Mouse (Mus musculus) retina, postnatal 1 day (tissue): ENCODE measurements at regions not wholly inside any gene's neighbourhood (a gene's known extent, or its start where the extent isn't known, plus 50 kb on each side); places are given as distances from the start of the nearest gene placed in this dataset.
A peak's percentile ranks its signal among the peaks of the same experiment; 100 is the strongest.

Experiments used
- DNase-seq: peaks from one replicate; pipeline ENCODE4 v3.0.0-alpha.2; 2012

DNA sequence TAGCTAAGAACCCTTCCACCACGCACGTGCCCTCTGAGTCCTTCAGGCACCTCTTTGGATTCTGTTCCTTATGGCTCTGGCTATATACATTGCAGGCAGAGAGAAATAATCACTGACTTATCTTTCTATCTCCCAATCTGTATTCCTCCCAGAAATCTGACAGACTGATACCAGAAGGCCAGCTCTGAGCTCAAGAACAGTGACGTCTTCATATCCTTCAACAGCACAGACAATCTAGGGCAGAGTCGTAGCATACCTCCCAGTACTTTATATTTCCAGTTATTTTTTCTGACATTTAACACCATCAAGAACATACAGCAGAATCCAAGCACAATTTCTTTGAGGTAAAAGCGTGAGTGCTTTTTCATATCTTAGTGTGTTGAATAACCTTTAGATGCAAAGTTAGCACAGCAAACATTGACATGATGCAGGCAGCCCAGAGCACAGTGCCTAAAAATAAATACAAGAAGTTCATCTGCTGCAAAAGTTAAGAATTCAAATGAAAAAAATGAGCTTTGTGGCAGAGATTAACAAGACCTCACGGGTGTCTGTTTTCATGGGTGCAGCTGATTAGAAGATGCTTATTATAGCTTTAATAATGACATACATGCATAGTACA lies 358.1 kb upstream of the Satb1 start:
- DNase-seq, result no peak

DNA sequence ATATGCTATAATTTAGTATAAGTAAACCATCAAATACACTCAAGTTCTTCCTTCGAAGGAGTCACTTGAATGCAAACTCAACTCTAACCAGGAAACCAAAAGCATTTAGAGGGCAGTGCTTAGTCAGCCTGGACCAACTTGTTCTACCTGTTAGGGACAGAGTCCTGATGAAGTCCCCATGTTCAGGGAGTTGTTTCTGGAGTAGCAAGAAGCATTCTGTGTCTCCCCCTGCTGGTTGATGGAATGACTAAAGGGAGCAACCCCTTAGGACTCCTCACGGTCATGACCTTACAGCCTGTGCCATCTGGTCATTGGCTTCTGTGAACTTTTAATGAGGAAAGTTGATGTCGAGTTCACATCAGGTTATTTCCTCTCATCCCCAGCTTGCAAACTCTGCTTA lies 349.6 kb upstream of the Satb1 start:
- DNase-seq, result peak; percentile 42

DNA sequence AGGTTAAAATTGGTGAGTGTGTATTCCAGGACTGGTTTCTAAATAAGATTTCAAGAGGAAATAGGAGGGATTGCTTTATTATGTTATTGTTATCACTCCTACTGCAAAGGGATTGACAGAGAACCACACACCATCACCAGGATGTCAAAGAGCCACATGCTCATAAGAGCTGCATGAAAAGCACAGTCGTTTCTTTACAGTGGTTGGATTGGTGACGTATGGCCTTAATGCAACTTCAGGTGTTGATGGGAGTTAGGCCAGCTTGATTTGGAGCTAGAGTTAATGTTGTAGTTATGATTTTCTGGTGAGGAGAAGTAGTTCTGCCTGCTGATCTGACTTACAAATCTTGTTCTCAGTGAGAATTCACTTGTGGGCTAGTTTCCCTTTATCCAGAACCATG lies 344.9 kb upstream of the Satb1 start:
- no peak for DNase-seq

DNA sequence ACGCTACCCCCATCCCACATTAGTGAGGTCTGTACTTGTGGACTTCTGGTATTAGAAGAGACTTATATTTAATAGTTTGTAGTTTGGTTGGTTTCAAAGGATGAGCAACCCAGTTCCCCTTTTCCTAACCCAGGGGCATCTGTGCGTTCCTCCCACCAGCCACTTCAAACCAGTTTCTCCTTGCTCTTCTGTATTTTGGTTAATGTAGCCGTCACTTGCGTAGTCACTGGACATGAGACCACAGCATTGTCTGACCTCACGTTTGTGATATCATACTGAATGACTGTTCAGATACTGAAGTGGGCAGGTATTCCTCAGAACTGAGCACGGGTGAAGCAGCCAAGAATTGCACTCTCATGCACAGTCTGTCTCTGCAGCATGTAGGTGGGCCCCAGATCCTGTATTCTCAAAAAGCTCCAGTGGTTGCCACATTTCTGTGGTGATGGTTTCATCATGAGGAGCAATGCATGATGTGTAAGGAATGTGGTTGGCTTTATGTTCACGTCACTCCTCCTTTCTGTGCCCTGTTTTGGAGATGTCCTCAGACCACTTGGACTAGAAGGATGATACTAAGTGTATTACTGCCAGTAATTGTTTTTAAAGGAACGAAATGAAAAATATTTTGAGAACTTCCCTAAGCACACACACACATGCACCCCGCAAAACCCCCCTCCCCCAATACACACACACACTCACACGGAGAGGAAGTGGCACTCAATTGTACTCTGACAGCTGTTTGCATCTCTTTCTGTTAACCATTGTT lies 335.2 kb upstream of the Satb1 start:
- DNase-seq, result no peak

DNA sequence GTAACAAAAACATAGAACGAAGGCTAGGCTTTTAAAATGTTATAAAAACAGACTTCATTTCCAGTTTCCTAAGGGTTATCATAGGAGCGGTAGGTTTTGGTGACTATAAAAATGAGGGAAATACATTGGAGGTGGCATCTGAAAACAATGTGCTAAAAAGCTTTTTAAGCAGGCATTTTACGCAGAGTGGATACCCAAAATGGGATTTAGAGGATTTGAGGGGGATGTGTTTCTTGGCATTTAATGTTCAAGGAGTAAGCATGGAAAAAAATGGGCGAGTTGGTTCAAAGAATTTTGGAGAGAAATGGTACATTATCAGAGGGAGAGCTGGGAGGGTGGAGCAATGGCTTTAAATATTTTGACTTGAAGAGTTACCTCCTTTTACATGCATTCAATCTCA lies 334.6 kb upstream of the Satb1 start:
- DNase-seq, result no peak

DNA sequence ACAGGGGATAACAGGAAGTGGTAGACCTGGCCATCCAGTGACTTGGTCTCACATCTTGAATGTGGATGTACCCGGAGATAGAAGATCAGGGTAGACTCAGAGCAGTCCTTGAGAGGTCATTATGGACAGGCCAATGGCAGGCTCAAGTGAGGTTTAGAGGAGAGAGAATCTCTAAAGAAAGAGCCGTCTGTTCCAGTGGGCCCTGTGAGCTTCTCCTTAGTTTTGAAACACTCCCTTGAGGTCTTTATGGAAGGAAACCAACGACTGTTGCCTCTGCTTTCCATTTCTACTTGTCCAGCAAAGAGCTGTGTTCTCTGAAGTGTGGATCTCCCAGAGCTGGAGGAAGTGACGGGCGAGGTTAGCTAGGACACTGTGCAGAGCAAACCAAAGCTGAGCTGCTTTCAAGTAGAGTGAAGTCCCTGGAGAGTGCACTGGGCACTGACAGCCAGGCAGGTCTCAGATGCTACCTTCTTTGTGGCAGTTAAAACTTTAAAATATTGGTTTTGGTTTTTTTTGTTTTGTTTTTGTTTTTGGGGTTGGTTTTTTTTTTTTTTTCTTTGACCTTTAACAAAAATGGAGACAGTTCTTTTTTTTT lies 332.9 kb upstream of the Satb1 start:
- no peak for DNase-seq

DNA sequence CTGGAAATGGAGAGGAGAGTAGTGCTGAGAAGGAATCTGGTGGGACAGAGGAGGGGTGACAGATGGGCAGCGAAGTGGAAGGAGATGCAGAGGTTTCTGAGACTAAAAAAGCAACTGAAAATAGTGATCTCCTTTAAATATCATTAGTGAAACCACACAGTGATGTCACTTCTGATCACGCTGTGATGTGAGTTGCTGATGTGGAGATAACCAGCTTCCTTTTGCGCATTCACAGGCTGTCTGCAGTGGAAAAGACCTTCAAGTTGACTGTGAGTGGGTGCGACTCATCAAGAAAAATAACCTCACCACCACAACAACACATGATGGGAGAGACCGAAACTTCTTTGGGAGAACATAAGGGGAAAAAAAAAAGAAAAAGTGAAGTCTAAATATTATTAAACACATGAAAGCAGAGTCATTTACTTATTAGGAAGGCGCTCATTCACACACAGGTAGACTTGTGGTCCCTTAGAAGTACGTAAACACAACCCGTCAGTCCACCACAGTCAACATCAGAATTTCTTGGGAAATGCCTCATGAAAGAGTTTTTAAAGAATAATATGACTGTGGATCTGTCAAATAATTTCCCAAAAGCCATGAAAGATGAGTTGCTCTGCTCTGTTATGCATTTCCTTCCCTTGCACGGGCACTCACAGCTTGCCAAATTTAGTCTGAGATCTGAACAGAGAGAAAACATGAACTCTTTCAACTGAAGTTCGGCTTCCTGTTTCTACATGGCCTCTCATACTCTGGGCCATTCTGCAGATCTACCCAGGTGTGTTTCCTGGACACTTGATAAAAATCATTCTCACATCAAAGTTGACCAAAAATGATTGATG lies 329.7 kb upstream of the Satb1 start:
- DNase-seq, result no peak

DNA sequence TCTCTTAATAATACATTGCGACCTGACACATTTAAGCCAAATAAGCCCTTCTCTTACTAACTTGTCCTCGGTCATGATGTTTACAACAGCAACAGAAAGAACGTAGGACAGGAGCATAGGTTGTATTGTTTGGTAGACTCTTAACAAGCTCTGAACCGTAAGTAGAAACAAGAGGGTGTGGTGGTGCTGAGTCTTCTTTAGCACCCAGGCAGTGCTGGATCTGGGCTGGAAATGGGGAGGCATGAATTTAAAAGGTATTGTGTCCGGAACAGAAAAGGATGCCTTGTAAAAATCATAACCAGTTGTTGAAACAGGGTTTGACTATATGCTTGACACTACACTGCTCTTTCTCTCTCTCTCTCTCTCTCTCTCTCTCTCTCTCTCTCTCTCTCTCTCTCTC lies 317.4 kb upstream of the Satb1 start:
- DNase-seq, result no peak

DNA sequence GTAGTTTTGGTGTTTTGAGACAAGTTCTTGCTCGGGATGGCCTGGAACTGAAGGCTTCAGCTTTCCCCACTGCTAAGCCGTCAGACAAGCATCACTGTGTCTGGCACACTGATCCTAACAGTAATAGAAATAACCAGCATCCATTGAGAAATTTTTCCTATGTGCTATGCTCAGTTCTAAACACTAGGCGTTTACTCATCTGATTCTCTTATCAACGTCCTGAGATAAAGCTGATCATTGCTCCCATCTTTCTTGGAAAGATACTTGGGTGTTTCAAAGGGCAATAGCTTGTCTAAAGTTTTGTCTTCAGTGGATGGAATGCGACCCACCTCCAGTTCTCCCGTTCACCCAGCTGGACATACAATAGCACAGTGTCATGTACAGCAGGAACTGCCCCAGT lies 316.7 kb upstream of the Satb1 start:
- DNase-seq, result no peak

DNA sequence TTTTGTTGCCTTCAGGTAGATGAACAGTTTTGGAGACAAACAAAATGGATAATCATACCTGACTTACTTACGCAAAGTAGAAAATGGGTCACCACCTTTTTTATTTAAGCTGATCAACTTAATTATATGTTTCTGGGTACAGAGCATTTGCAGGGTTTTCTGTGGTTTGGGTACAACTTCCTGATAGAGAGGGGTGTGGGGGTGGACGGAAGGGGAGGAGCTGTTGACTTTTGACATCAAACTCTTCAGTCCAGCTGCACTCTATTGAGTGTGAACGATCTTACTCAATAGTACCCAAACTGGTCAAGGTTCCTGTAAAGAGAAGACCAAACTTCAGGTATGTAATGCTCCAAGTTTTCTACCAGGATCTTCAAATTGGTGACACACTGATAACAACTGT lies 316.0 kb upstream of the Satb1 start:
- DNase-seq, result no peak

DNA sequence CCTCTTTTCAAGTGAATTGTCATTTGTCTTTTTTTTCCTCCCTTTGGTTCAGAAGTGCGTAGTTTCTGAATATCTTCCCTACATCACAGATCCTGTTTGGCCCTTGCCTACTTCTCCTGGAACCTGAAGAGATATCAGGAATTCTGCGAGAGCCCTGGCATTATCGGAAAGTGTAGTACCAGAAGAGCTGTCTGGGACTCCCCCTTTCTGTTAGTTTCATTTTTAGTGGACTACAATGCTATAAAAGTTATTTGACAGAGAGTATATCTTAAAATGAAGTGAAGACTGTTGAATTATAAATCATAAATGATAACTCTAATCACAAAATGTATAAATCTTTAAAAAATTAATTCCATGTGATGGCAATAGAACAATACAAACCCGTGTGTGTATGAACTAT lies 270.8 kb upstream of the Satb1 start:
- no peak for DNase-seq

DNA sequence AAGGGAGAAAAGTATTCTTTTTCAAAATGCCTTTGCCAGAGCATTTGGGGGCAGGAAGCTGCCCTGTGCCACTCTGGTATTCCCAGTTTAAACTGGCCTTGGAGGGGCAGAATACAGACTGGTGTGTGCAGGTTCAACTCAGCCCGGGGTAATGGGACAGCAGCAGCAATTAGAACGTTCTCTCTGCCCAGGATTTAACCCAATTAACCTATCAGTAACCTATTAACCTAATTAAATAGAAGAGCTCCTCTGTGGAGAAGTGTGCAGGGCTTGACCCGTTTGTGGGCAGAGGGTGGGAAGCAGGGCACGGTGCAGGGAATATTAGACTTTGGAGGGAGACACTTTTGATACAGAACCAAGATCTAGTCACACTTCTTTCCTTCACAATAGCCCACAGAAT lies 252.7 kb upstream of the Satb1 start:
- peak; percentile 24 for DNase-seq

DNA sequence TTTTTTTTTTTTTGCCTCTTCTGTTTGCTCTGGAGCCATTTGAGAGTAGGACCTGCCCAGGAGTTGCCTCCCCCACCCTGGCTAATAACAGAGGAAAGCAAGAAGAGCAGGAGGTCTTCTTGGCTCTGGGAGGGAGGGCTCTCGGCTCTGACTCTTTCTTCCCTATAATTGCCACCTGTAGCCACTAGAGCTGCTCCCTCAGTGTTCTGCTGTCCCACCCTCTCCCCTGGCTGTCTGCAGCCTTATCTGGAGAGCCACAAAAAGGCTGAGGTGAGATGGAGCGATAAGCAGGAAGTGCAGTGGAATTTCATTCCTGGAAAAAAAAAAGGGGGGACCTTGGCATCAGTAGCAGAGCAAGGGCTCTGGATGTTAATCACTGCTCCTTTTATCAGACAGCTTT lies 251.4 kb upstream of the Satb1 start:
- no peak for DNase-seq

DNA sequence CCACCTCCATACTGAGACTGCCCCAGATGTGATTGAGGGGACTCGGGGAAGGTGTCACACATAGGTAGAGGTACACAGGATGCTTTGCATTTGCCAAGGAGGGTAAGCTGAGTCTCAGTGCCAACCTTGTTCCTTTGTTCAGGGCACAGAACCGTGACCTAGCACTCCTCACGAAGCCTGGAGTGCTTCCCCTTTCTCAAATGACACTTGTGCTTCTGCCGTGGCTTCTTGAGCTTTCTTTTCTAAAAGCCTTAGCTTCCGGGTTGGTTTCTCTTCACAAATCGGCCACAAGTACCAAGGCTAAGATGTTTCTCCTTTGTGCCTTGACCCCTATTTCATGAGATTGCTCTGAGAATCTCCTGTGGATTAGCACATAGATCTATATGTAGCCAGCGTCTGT lies 246.2 kb upstream of the Satb1 start:
- DNase-seq, result no peak

DNA sequence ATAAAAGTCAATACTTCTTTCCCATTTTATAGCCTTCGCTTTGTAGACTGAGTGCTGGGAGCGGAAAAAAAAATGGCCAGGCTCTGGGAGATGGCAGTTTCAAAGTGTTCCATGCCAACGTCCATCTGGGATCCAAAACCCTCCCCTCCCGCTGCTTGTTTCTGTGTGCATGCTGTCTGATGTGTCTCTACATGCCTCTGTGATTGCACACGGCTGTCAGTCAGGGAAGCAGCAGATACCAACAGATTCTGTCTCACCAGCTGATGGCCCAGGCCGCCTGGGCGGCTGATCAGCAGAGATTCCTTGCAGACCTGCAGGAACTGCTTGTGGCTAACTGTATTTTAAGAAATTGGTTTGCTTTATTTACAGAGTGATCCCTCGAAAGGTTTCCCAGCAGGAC lies 245.4 kb upstream of the Satb1 start:
- peak; percentile 1 for DNase-seq

DNA sequence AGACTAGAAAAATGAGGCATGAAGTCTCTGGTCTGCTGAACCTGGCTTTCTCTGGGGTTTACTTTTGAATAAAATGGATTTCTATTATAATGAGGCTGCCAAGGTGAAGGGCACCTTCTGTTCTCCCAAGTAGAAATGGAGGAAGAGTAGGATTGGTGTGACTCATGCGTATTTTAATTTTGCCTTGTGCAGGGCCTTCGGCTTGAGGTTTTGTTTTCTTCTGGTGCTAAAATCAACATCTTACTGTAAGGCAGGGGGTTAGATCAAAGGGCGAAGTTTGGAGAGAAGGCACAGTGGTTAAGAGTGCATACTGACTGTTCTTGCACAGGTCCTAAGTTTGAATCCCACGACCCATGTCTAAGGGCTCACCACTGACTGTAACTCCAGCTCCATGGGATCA lies 244.9 kb upstream of the Satb1 start:
- no peak for DNase-seq

DNA sequence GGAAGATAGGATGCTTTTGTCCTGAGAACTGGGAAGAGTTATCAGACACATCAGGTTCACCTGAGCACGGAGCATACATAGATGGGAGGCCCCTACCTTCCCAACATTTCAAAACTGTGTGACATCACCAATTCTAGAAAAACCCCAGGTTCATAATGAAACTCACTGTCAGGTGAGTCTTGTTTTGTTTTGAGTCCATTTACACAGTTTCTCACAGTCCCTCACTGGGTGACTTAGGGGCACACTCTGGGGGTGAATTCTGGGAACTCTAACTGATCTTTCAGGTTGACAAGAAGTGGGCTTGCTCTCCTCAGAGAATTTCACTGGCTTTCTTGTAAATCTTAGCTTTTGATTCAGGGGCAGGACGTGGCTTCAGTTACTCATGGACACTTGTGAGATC lies 243.7 kb upstream of the Satb1 start:
- no peak for DNase-seq

DNA sequence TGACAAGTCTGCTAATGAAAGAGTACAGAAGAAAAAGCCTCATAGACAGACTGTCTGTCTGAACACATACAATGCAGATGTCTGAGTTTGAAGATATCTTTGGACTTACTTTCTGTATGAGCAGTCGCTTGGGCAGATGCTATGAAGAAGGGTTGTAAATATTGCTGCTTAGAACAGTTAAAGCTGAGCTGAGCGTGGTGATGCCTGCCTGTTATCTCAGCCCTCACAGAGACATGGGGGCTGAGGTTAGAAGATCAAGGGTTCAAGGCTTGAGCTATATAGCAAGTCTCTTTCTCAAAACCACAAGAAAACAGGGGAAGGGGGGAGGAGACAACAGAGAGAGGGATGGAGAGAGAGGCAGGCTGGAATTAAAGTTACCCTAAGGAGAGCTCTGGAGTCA lies 234.6 kb upstream of the Satb1 start:
- no peak for DNase-seq

DNA sequence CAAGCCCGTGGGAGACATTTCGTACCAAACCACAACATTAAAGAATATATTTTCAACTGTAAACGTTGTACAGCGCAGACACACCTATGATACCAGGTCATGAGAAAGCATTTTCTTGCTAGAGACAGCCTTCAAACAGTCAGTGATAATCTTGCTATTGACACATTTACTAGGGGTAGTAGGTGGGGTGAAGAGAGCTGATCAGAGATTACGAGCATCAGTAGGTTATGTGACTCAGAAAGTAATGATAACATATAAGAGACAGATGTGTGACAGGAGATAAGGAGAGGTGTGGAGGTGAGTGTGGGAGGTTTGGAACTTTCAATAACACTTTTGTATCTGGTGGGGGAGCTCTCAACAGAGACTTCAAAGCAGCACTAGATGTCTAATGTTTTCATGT lies 231.5 kb upstream of the Satb1 start:
- no peak for DNase-seq

DNA sequence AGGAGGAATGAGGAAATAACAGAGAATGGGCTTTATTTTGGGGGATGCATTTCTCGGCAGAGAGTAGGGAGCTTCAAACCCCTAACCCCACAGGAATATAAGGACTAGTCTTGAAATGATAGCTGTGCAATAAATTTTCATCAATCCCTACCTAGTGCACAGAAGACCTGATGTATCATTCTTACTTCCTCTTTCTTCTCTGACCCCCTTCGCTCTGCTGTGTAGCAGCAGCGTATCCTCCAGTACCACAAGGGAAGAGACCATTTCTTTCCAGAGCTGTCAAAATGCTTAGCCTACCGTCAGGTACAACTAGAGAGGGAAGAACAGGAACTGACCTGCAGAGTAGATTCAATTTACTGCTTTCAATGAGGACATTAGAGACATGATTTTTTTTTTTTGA lies 230.0 kb upstream of the Satb1 start:
- no peak for DNase-seq

DNA sequence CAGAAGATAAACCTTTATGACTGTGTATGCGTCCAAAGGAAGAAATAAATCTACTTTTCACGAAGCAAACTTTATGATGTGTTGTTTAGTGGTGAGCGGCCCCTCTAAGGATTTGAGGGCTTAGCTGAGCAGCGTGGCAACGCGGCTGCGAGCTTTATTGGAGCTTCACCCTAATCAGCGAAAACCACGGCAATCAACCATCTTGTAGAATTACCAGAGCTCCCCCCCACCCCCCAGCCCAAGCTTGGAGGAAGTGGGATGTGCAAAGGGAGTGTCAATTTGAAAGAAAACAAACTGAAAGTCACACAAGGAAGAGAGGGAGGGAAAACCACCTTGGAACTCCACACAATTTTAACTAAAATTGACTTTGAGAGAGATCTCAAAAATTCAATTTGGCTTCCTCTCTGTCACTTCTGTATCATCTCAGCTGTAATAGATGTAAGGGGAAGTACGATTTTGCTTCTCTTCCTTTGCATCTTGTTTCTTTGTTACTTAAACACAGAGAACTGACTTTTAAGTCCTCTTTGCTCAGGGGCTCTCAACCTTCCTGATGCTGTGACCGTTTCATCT lies 229.1 kb upstream of the Satb1 start:
- DNase-seq, result no peak

DNA sequence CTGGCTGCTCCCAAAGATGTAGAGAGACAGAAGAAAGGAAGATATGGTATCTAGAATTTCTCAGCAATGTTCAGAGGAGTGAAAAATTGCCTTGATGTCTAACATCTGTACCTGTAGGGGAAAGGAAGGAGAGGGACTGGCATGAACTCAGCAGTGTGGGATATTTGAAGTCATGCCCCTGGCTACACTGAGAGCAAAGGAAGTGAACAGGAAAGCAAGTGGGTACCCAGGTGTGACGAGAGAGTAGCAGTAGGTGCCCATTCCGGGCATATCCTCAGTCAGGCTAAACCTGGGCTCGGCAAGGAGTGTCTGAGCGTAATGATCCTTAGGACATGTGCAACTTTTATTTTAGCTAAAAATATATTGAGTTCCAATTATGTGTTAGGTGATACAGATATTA lies 203.4 kb upstream of the Satb1 start:
- no peak for DNase-seq

DNA sequence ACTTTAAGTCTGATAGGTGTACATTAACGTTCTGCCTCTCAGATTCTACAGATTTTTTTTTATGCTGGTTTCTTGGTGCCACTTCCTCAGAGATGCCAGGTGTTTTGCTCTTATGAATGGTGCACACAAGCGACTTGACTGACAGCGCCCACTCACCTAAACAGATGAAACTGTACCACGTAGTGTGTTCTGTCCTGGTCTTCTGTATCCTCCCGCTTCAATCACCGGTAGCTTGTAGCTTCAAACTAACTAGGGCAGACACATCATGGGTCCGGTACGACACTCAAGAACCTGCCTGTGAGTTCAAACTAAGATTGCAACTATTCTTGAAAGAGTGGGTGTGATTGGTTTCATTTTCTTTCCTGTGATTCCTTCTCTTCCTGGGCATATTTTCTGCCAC lies 198.0 kb upstream of the Satb1 start:
- no peak for DNase-seq
